Mouse (Mus musculus) lung, adult 2 months (tissue): ENCODE measurements at regions not wholly inside any gene's neighbourhood (a gene's known extent, or its start where the extent isn't known, plus 50 kb on each side); places are given as distances from the start of the nearest gene placed in this dataset.

ENCODE experiments used
- DNase-seq: peaks from one replicate; pipeline ENCODE4 v3.0.0; 2022
- H3K4me1 ChIP-seq: fragments of 200-500 bp; 2 replicates; pipeline ENCODE4 v1.6.1; 2011; ENCODE audit warnings: low read length; ENCODE audit not compliant: control insufficient read depth, insufficient read depth
- H3K4me3 ChIP-seq: fragments of 200-500 bp; replicated peaks from 2 replicates; pipeline ENCODE3; 2011; ENCODE audit warnings: low read depth, mild to moderate bottlenecking, control low read depth, low read length; ENCODE audit errors: extremely low read depth
- CTCF ChIP-seq: fragments of 200-500 bp; IDR thresholded peaks from 2 replicates; pipeline ENCODE4 v1.5.1; 2011; ENCODE audit warnings: mild to moderate bottlenecking, low read length, control low read depth; ENCODE audit not compliant: insufficient read depth
- POLR2A ChIP-seq: fragments of 200-500 bp; IDR thresholded peaks from 2 replicates; pipeline ENCODE4 v1.6.1; 2011; ENCODE audit warnings: low read depth, mild to moderate bottlenecking, control low read depth, low read length, borderline replicate concordance; ENCODE audit errors: extremely low read depth
- WGBS: fragments of 180-500 bp; shearing (Covaris S2); methylation state at CpG from one replicate; pipeline ENCODE4 v1.1.7; 2018; 5-methylcytosine and 5-hydroxymethylcytosine counted together

GRCm38 (mm10) chr2:115141416-115141815 lies 440.1 kb upstream of the BC052040 start:
- DNase-seq: no peak
- TF ChIP-seq POLR2A: no peak
- TF ChIP-seq CTCF: no peak
- no peak overlapping the region for H3K4me3 ChIP-seq
- H3K4me1 ChIP-seq: no peaks in the 10 kb centered on the region

GRCm38 (mm10) chr2:115172111-115172510 lies 409.4 kb upstream of the BC052040 start:
- TF ChIP-seq POLR2A (no peak), CTCF (no peak)
- WGBS: 56% methylated on average over 5 of the region's 5 CpGs
- no peaks in the 10 kb centered on the region for H3K4me1 ChIP-seq

GRCm38 (mm10) chr2:115177076-115177475 lies 404.4 kb upstream of the BC052040 start:
- H3K4me3 ChIP-seq: no peak overlapping the region
- 85% methylated on average over 1 of the region's 1 CpGs for WGBS
- no peaks in the 10 kb centered on the region for H3K4me1 ChIP-seq
- no peak for TF ChIP-seq CTCF
- TF ChIP-seq POLR2A: no peak
- DNase-seq: no peak

More at GRCm38 (mm10) chr2:115172111-115172510, 409.4 kb upstream of the BC052040 start:
- no peak for DNase-seq
- H3K4me3 ChIP-seq: no peak overlapping the region

GRCm38 (mm10) chr2:115177896-115178295 lies 403.6 kb upstream of the BC052040 start:
- 71% methylated on average over 1 of the region's 1 CpGs for WGBS
- DNase-seq: no peak
- Histone ChIP-seq H3K4me1 (no peaks in the 10 kb centered on the region), H3K4me3 (no peak overlapping the region)
- TF ChIP-seq CTCF: no peak
- no peak for TF ChIP-seq POLR2A

- Histone ChIP-seq H3K4me1 (peaks cover 2% of the 10 kb centered on the region; the same call in 1 of the 2 replicates), H3K4me3 (no peak overlapping the region)
- no peak for DNase-seq
- TF ChIP-seq CTCF (no peak), POLR2A (no peak)
Measured at GRCm38 (mm10) chr2:115211191-115211590, 370.3 kb upstream of the BC052040 start.

- Histone ChIP-seq H3K4me3 (no peak overlapping the region), H3K4me1 (peaks cover 2% of the 10 kb centered on the region; the same call in 1 of the 2 replicates)
- 56% methylated on average over 18 of the region's 18 CpGs for WGBS
- DNase-seq: no peak
- TF ChIP-seq POLR2A (no peak), CTCF (no peak)
Measured at GRCm38 (mm10) chr2:115213181-115213970, 368.1 kb upstream of the BC052040 start.

GRCm38 (mm10) chr2:115214292-115214691 lies 367.2 kb upstream of the BC052040 start:
- TF ChIP-seq CTCF: no peak
- no peak for TF ChIP-seq POLR2A
- Histone ChIP-seq H3K4me1 (peaks cover 2% of the 10 kb centered on the region; the same call in 1 of the 2 replicates), H3K4me3 (no peak overlapping the region)
- no peak for DNase-seq
- 54% methylated on average over 6 of the region's 6 CpGs for WGBS

GRCm38 (mm10) chr2:115230041-115230440 lies 351.5 kb upstream of the BC052040 start:
- Histone ChIP-seq H3K4me1 (no peaks in the 10 kb centered on the region), H3K4me3 (no peak overlapping the region)
- 73% methylated on average over 4 of the region's 4 CpGs for WGBS
- no peak for DNase-seq
- TF ChIP-seq CTCF (no peak), POLR2A (no peak)

- DNase-seq: no peak
- 66% methylated on average over 4 of the region's 4 CpGs for WGBS
- TF ChIP-seq CTCF (no peak), POLR2A (no peak)
Measured at GRCm38 (mm10) chr2:115247673-115248072, 333.8 kb upstream of the BC052040 start.

GRCm38 (mm10) chr2:115250019-115250807 lies 331.3 kb upstream of the BC052040 start:
- WGBS: 43% methylated on average over 5 of the region's 5 CpGs
- no peak overlapping the region for H3K4me3 ChIP-seq
- peaks cover 2% of the 10 kb centered on the region; the same call in 1 of the 2 replicates for H3K4me1 ChIP-seq
- no peak for DNase-seq
- TF ChIP-seq CTCF (no peak), POLR2A (no peak)

More at GRCm38 (mm10) chr2:115247673-115248072, 333.8 kb upstream of the BC052040 start:
- no peak overlapping the region for H3K4me3 ChIP-seq
- H3K4me1 ChIP-seq: peaks cover 2% of the 10 kb centered on the region; the same call in 1 of the 2 replicates

- no peaks in the 10 kb centered on the region for H3K4me1 ChIP-seq
- 72% methylated on average over 2 of the region's 2 CpGs for WGBS
- DNase-seq: no peak
- TF ChIP-seq POLR2A (no peak), CTCF (no peak)
- no peak overlapping the region for H3K4me3 ChIP-seq
Measured at GRCm38 (mm10) chr2:115257391-115257790, 324.1 kb upstream of the BC052040 start.
